Mouse (Mus musculus) bone marrow, adult 2 months (tissue): Measurements from ENCODE around the gene Olfr1513. TPM values are rescaled to one million over a fixed set of nuclear protein-coding genes. Genes with fewer than 3 reads are reported as not detected.
"Not testable (repeated sequence)": the region's sequence is repeated elsewhere in the genome, so short reads cannot be mapped to it uniquely, and the experiment has no call there.

ENCODE experiments used
- H3K27ac ChIP-seq: fragments of 200-500 bp; 2 replicates; pipeline ENCODE4 v1.5.1; 2012; ENCODE audit warnings: low read depth, mild to moderate bottlenecking, control low read depth, inconsistent platforms, low read length; ENCODE audit not compliant: control insufficient read depth, poor library complexity, insufficient read depth
- H3K4me1 ChIP-seq: fragments of 200-500 bp; 2 replicates; pipeline ENCODE4 v1.6.1; 2011; ENCODE audit warnings: low read length; ENCODE audit not compliant: control insufficient read depth, insufficient read depth
- H3K4me3 ChIP-seq: fragments of 200-500 bp; replicated peaks from 2 replicates; pipeline ENCODE3; 2011; ENCODE audit warnings: mild to moderate bottlenecking, low read depth, low read length, control low read depth; ENCODE audit not compliant: control insufficient read depth
- CTCF ChIP-seq: fragments of 200-500 bp; IDR thresholded peaks from 2 replicates; pipeline ENCODE4 v1.5.1; 2011; ENCODE audit warnings: low read length, control low read depth; ENCODE audit not compliant: control insufficient read depth, insufficient read depth
- POLR2A ChIP-seq: fragments of 200-500 bp; IDR thresholded peaks from 2 replicates; pipeline ENCODE4 v1.6.1; 2011; ENCODE audit warnings: low read depth, mild to moderate bottlenecking, control low read depth, low read length, borderline replicate concordance; ENCODE audit not compliant: control insufficient read depth
- WGBS: fragments of 180-500 bp; shearing (Covaris S2); methylation state at CpG from one replicate; pipeline ENCODE4 v1.1.7; 2018; 5-methylcytosine and 5-hydroxymethylcytosine counted together
- polyA plus RNA-seq: library from polyadenylated mRNA; stranded (reverse); fragments of >200 nt; gene quantifications from 2 replicates; pipeline ENCODE4 v1.2.4, GENCODE M21; 2011; ENCODE audit warnings: low replicate concordance; ENCODE audit not compliant: missing spikeins, insufficient read depth, insufficient read length

Gene Olfr1513
- not detected in 2 replicates for polyA plus RNA-seq

DNA sequence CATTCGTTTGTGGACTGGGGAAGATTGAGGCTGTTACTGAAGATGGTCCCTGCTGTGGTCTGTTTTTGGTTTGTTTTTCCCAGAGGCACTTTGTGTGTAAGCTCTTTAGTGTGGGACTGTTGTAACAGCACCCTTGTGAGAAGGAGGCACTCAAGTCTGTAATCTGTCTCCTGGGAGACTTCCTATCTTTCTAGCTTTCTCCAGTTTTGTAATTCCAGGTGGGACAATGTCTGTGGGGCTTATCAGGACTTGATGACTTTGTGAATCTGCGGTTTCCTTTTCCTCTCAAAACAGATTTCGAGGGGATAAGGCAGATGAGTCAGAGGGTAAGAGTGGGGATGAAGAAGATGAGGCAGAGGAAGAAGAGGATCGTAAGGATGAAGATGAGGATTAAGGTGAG is at the start of gene Olfr1513:
Olfr1513 (minus strand) TSS at position 101 of the 400 bp plus-strand sequence.
- no peaks in the 10 kb centered on the region for H3K4me1 ChIP-seq
- WGBS = 55% methylated on average over 4 of the region's 4 CpGs

DNA sequence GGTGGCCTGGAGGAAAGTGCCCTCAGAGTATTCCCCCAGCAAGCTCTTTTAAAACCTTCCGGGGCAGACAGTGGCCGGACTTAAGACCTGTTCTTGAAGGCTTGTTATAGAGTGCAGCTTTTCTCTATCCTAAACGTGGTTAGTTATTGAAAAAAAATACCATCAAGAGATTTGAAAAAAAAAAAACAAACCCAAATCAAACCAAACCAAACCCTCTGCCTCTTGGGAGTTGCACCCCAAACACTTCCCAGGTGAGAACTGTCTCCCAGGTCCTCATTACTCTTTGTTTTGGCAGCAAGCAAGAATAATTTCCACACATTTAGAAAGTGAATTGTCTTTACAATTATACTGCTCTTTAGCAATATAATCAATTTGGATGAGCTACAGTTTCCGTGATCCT is 41.1 kb upstream of the Olfr1513 start, which contains the start of gene Olfr1511:
Olfr1511 (minus strand) TSS at position 101 of the 400 bp plus-strand sequence.
- no peak for TF ChIP-seq CTCF
- no peak for TF ChIP-seq POLR2A
- 67% methylated on average over 4 of the region's 4 CpGs for WGBS

More for the DNA sequence above, at the start of gene Olfr1513:
- Histone ChIP-seq H3K4me3 (no peak within 1 kb of the TSS), H3K27ac (no peak within 1 kb of the TSS)
- TF ChIP-seq POLR2A = no peak
- no peak for TF ChIP-seq CTCF

DNA sequence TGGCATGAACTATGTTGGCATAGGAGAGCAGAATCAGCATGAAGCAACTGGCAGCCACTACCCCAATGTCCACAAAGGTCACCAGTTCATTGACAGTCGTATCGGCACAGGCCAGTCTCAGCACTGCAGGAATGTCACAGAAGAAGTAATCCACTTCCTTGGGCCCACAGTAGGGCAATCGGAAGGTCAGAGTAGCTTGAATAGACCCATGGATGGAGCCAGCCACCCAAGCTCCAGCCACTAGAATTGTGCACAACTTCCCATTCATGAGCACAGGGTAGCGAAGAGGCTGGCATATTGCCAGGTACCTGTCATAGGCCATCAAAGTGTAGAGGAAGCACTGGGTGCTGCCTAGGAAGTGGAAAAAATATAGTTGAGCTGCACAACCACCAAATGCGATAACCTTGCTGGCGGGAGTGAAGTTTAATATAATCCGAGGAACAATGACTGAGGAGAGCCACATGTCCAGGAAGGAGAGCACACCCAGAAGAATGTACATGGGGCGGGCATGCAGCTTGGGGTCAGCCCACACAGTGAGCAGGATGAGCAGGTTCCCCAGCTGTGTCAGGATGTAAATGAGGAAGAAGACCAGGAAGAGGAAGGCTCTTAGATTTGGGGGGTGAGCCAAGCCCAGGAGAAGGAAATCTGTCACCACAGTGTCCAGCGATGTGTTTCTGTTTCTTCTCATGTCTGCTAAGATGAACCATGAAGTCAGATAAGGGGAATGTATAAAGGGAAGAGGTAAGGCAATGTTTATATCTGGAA is 34.1 kb upstream of the Olfr1513 start:
- H3K27ac ChIP-seq, H3K4me1 ChIP-seq, H3K4me3 ChIP-seq: not testable (repeated sequence)
- WGBS = 25% methylated on average over 9 of the region's 9 CpGs

More for the DNA sequence above, 41.1 kb upstream of the Olfr1513 start, which contains the start of gene Olfr1511:
- no peaks in the 10 kb centered on the region for H3K4me1 ChIP-seq
- no peak within 1 kb of the TSS for H3K27ac ChIP-seq
- no peak within 1 kb of the TSS for H3K4me3 ChIP-seq

DNA sequence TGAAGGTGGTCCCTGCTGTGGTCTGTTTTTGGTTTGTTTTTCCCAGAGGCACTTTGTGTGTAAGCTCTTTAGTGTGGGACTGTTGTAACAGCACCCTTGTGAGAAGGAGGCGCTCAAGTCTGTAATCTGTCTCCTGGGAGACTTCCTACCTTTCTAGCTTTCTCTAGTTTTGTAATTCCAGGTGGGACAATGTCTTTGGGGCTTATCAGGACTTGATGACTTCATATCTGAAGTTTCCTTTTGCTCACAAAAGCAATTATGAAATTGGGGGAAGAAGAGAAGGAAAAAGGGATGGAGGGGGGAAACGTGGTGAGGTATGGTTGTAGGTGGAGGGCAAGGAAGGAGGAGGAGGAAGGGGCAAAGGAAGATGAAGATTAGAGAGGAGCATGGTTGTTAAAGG is 22.9 kb upstream of the Olfr1513 start, which contains the start of gene Olfr1512:
Olfr1512 (minus strand) TSS at position 101 of the 400 bp plus-strand sequence.
- TF ChIP-seq POLR2A = no peak
- Histone ChIP-seq H3K4me1 (no peaks in the 10 kb centered on the region), H3K27ac (no peak within 1 kb of the TSS), H3K4me3 (no peak within 1 kb of the TSS)
- 64% methylated on average over 2 of the region's 2 CpGs for WGBS

DNA sequence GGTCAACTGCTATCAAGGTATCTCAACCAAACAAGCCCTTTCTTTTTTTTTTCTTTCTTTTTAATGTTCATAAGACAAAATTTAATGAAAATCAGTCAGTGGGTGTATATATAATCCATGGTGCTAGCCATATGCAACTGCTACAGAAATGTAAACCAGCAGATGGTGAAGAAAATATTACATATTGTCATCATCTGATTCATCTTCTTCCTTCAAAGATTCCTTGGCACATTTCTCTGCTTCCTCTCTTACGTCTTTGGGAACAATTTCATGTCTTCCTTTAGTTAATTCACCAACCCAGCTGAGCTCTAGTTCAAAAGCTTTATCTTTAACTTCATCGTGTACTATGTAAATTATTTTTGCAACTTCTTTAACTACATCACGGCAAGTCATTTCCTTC is 12.5 kb upstream of the Olfr1513 start:
- Histone ChIP-seq H3K4me3 (no peak overlapping the region), H3K4me1 (no peaks in the 10 kb centered on the region), H3K27ac (no peak overlapping the region)
- TF ChIP-seq CTCF (no peak), POLR2A (no peak)
- 81% methylated on average over 3 of the region's 3 CpGs for WGBS

DNA sequence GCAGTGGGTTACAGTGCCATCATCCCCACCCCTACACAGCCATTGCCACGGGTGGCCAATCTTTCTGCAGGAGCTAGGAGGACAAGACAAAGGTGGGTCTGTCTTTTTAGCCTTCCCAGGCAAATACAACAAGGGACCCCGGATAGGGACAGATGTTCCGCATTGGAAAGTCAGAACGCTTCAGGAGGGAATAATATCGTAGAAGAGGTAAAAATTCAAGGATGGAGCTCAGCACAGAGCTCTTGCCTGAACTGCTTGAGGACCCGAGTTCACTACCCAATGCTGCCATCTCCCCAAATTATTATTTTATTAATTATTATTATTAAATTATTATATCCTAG is 16.7 kb downstream of the Olfr1513 start:
- no peaks in the 10 kb centered on the region; the same call in 1 of the 2 replicates for H3K4me1 ChIP-seq
- no peak for TF ChIP-seq CTCF
- TF ChIP-seq POLR2A = no peak
- 71% methylated on average over 6 of the region's 6 CpGs for WGBS
- no peak overlapping the region for H3K4me3 ChIP-seq
- no peak overlapping the region for H3K27ac ChIP-seq

DNA sequence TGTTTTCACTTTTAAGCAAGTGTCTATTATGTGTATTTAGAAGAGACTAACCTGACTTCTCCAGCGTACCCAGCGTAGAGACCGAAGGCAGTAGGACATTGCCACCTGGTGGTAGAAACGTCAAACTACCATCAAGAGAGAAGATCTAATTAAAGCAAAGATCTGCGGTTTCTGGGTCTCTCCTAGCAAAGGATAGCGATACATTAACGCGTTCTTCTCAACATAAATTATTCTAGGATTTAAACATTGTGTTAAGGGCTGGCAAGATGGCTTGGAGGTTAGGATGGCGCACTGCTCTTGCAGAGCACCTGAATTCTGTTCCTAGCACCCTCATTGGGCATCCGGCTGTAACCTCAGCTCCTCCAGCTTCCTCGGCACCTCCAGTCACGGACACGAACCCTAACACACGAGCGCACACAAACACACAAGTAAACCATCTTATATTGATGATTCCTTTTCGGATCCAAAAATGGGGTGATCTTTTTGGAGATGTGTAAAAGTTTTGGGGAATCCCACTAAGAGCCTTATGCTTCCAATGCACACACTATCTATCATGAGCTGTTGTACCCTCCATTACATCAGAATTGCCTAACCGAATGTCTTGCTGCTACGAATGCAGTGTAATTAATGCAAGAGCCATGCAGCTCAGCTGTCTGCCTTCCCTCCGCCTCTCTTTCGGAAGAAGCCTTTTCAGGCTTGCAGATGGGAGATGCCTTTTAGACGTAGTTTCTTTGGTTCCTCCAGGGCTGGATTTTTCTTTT is 17.3 kb downstream of the Olfr1513 start:
- WGBS = 22% methylated on average over 21 of the region's 21 CpGs
- H3K4me1 ChIP-seq = no peaks in the 10 kb centered on the region; the same call in 1 of the 2 replicates

DNA sequence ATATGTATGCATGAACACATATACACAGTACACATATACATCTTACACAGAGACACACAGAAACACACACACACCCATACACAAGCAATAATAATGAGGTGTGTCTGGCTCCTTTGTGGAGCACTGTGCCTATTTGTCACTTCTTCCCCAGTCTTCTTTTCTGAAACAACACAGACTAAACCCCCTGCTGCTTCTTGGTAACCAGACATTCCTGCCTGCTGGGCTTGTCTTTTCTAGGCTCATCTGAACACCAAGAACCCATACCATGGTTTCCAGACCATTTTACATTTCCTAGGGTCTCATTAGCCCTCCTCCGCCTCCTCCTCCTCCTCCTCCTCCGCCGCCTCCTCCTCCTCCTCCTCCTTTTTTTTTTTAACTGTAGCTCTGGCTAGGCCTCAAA is 24.0 kb downstream of the Olfr1513 start:
- no peak overlapping the region for H3K27ac ChIP-seq
- H3K4me1 ChIP-seq = no peaks in the 10 kb centered on the region
- WGBS = 76% methylated on average over 3 of the region's 3 CpGs
- no peak overlapping the region for H3K4me3 ChIP-seq
- TF ChIP-seq POLR2A = no peak
- TF ChIP-seq CTCF = no peak

More for the DNA sequence above, 17.3 kb downstream of the Olfr1513 start:
- no peak for TF ChIP-seq POLR2A
- peak; percentile 82 for TF ChIP-seq CTCF
- H3K4me3 ChIP-seq = no peak overlapping the region
- H3K27ac ChIP-seq = no peak overlapping the region
